14 mouse cellular contexts compared by ENCODE assay signal in the genomic region with DNA sequence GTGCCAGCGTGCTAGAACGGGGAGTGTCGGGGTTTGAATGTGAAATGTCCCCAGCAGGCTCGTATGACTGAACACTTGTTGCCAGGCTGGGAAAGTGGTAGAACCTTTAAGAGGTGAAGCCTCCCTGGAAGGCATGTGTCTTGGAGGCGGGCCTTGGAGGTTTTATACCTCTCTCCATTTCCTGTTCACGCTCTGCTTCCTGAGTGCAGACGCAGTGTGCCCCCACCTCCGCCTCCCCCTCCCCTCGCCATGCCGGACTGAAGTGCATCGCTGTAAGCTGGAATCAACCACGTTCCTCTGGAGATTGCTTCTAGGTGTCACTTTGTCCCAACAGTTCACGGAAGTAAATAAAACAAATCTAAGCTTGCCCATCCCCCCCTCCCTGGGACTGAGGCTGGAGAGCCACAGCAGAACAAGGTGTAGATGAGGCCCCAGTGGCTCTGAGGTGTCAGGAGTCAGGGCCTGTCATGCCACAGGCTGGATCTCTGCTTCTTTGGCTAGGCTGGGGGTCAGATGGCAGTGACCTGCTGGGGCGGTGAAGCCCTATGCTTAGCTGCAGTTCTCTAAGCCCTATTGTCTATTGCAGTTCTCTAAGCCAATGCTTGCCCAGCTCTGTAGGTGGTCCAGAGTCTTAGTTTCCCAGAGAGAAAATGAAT. TPM values are rescaled to one million over a fixed set of nuclear protein-coding genes. Genes with fewer than 3 reads are reported as not detected.
A peak's percentile ranks its signal among the peaks of the same experiment; 100 is the strongest.
DNase-seq lines count a peak whose midpoint lies in the region; ATAC-seq and TF ChIP-seq lines count a peak whose summit lies in the region.
"Had no signal": no experiment of that assay in that cellular context is flagged by ENCODE, and none has a peak within 500 bp of the region (broad histone marks: within the 10 kb centered on the region; RNA-seq: fewer than 3 reads in every experiment).

No protein-coding gene starts in this region.

- H3K4me2 ChIP-seq in lung, embryonic 14.5 days, result peak overlapping the region; percentile 15; the same call in 1 of the 2 replicates
- H3K4me2 ChIP-seq in embryonic facial prominence, embryonic 13.5 days, result peak overlapping the region; percentile 36; the same call in 1 of the 2 replicates
- peak overlapping the region; percentile 30 for H3K4me2 ChIP-seq in limb, embryonic 15.5 days
- H3K4me2 ChIP-seq in forebrain, embryonic 13.5 days, result no peak overlapping the region

- intact Hi-C loops in gastrocnemius, postnatal 36 days (cut with DNase I), result no loop called here

- no peaks in the 10 kb centered on the region for H3K36me3 ChIP-seq in lung, embryonic 14.5 days (ENCODE audit: insufficient read depth)
- no peaks in the 10 kb centered on the region for H3K36me3 ChIP-seq in embryonic facial prominence, embryonic 13.5 days
- H3K36me3 ChIP-seq in limb, embryonic 15.5 days, result no peaks in the 10 kb centered on the region
- H3K36me3 ChIP-seq in forebrain, embryonic 13.5 days (ENCODE audit: poor library complexity, severe bottlenecking), result 0 out of 2 replicates have a peak, but pooled peaks cover 7% of the 10 kb centered on the region

- no peak for TF ChIP-seq CTCF in lung, embryonic 14.5 days (IDR thresholded peaks at IDR 0.05; ENCODE audit: low read depth)

- no peak for ATAC-seq in lung, embryonic 14.5 days (ENCODE audit: insufficient read depth)
- peak; percentile 62 for ATAC-seq in activated CD4-positive, CD25-positive, alpha-beta regulatory T cell, adult 4 months
- no peak for ATAC-seq in embryonic facial prominence, embryonic 13.5 days (ENCODE audit: insufficient number of reproducible peaks, insufficient read depth, low FRiP score, low TSS enrichment, low read depth)
- no peak for ATAC-seq in limb, embryonic 15.5 days (ENCODE audit: insufficient number of reproducible peaks, low FRiP score, low TSS enrichment, low read depth)
- no peak for ATAC-seq in forebrain, embryonic 13.5 days

- WGBS in lung, embryonic 14.5 days, result 22% methylated on average over 14 of the region's 14 CpGs
- WGBS in embryonic facial prominence, embryonic 13.5 days, result 18% methylated on average over 14 of the region's 14 CpGs
- 17% methylated on average over 14 of the region's 14 CpGs for WGBS in limb, embryonic 15.5 days
- 24% methylated on average over 14 of the region's 14 CpGs for WGBS in forebrain, embryonic 13.5 days

- no peaks in the 10 kb centered on the region for H3K4me1 ChIP-seq in lung, embryonic 14.5 days (ENCODE audit: insufficient read depth)
- peaks cover 8% of the 10 kb centered on the region; the same call in 1 of the 2 replicates for H3K4me1 ChIP-seq in embryonic facial prominence, embryonic 13.5 days
- H3K4me1 ChIP-seq in limb, embryonic 15.5 days, result peaks cover 13% of the 10 kb centered on the region
- peaks cover 14% of the 10 kb centered on the region for H3K4me1 ChIP-seq in forebrain, embryonic 13.5 days

- DNase-seq in lung, embryonic 14.5 days, result no peak
- DNase-seq in lung, postnatal 25 days (ENCODE audit: low spot score), result no peak
- no peak for DNase-seq in gastrocnemius, postnatal 36 days
- no peak for DNase-seq in urinary bladder, adult 2 months (ENCODE audit: low spot score)
- DNase-seq: adrenal gland, postnatal 10 days; cerebellum, adult 18-20 months; gastrocnemius, adult 2 months; heart, postnatal 36 days; lung, adult 18-20 months had no signal

- no peaks in the 10 kb centered on the region for H3K9me3 ChIP-seq in lung, embryonic 14.5 days (ENCODE audit: low read depth, low read length)
- H3K9me3 ChIP-seq in embryonic facial prominence, embryonic 13.5 days, result no peaks in the 10 kb centered on the region
- H3K9me3 ChIP-seq in limb, embryonic 15.5 days, result no peaks in the 10 kb centered on the region
- no peaks in the 10 kb centered on the region for H3K9me3 ChIP-seq in forebrain, embryonic 13.5 days (replicated peaks)

- no peak overlapping the region for H3K27ac ChIP-seq in lung, embryonic 14.5 days (ENCODE audit: low read depth)
- no peak overlapping the region for H3K27ac ChIP-seq in embryonic facial prominence, embryonic 13.5 days
- H3K27ac ChIP-seq in limb, embryonic 15.5 days, result no peak overlapping the region
- no peak overlapping the region for H3K27ac ChIP-seq in forebrain, embryonic 13.5 days
- H3K27ac ChIP-seq: gastrocnemius, adult 2 months had no signal

- peaks cover 6% of the 10 kb centered on the region; the same call in 1 of the 2 replicates for H3K27me3 ChIP-seq in lung, embryonic 14.5 days (ENCODE audit: insufficient read depth, low read length)
- H3K27me3 ChIP-seq in embryonic facial prominence, embryonic 13.5 days, result peaks cover 51% of the 10 kb centered on the region
- peaks cover 31% of the 10 kb centered on the region for H3K27me3 ChIP-seq in limb, embryonic 15.5 days
- H3K27me3 ChIP-seq in forebrain, embryonic 13.5 days, result peaks cover 22% of the 10 kb centered on the region

- H3K4me3 ChIP-seq in lung, embryonic 14.5 days (ENCODE audit: low read depth, low read length), result no peak overlapping the region
- no peak overlapping the region for H3K4me3 ChIP-seq in embryonic facial prominence, embryonic 13.5 days
- H3K4me3 ChIP-seq in limb, embryonic 15.5 days, result peak overlapping the region; percentile 3; the same call in 1 of the 2 replicates
- H3K4me3 ChIP-seq in forebrain, embryonic 13.5 days, result no peak overlapping the region
- H3K4me3 ChIP-seq: gastrocnemius, adult 2 months had no signal

- H3K9ac ChIP-seq in lung, embryonic 14.5 days, result no peak overlapping the region
- 0 out of 2 replicates have a peak overlapping the region, but pooled peaks have one; percentile 4 for H3K9ac ChIP-seq in embryonic facial prominence, embryonic 13.5 days
- no peak overlapping the region for H3K9ac ChIP-seq in limb, embryonic 15.5 days
- no peak overlapping the region for H3K9ac ChIP-seq in forebrain, embryonic 13.5 days

RNA-seq across cellular contexts. Expression of a gene that starts 18.0 kb away (rescaled TPM):
- polyA plus RNA-seq in lung, embryonic 14.5 days (2014; fragmentation: Nextera tagmentation; extraction: Ambion mirVana), result not detected in 2 replicates
- polyA plus RNA-seq in activated CD4-positive, CD25-positive, alpha-beta regulatory T cell, adult 4 months (2017; shearing (Covaris generic)), result not detected
- 0.08 and 0.15 TPM in 2 replicates for polyA plus RNA-seq in embryonic facial prominence, embryonic 13.5 days (2015; fragmentation: Nextera tagmentation; extraction: Ambion mirVana)
- polyA plus RNA-seq in limb, embryonic 15.5 days (2015; fragmentation: Nextera tagmentation; extraction: Ambion mirVana), result 0.08 TPM in 1 of 2 replicates, not detected in the other
- total RNA-seq in gastrocnemius, postnatal 36 days (2021), result not detected
- polyA plus RNA-seq in forebrain, embryonic 13.5 days (2015; fragmentation: Nextera tagmentation; extraction: Ambion mirVana), result 0.68 and 1.1 TPM in 2 replicates
- not detected in 2 replicates for polyA plus RNA-seq in urinary bladder, adult 2 months (2012; rRNA removed)
- total RNA-seq: adrenal gland, postnatal 10 days; gastrocnemius, adult 2 months; heart, postnatal 36 days; layer of hippocampus, postnatal 25 days had no signal

RNA-seq across cellular contexts. Expression of a gene that starts 36.6 kb away (rescaled TPM):
- polyA plus RNA-seq in lung, embryonic 14.5 days (2014; fragmentation: Nextera tagmentation; extraction: Ambion mirVana), result 5.6 and 8.0 TPM in 2 replicates
- not detected for polyA plus RNA-seq in activated CD4-positive, CD25-positive, alpha-beta regulatory T cell, adult 4 months (2017; shearing (Covaris generic))
- polyA plus RNA-seq in embryonic facial prominence, embryonic 13.5 days (2015; fragmentation: Nextera tagmentation; extraction: Ambion mirVana), result 14.5 and 14.8 TPM in 2 replicates
- polyA plus RNA-seq in limb, embryonic 15.5 days (2015; fragmentation: Nextera tagmentation; extraction: Ambion mirVana), result 13.0 and 18.5 TPM in 2 replicates
- under 1 TPM; 0.36 to 0.74 TPM for total RNA-seq in gastrocnemius, postnatal 36 days (2021)
- 21.4 and 23.8 TPM in 2 replicates for polyA plus RNA-seq in forebrain, embryonic 13.5 days (2015; fragmentation: Nextera tagmentation; extraction: Ambion mirVana)
- polyA plus RNA-seq in urinary bladder, adult 2 months (2012; rRNA removed), result 1.3 and 1.4 TPM in 2 replicates
